Mouse (Mus musculus) lung, embryonic 14.5 days (tissue): Measurements from ENCODE around the gene Tsga10ip. TPM values are rescaled to one million over a fixed set of nuclear protein-coding genes. Genes with fewer than 3 reads are reported as not detected.

Source experiments
- ATAC-seq: fragments of 200-750 bp; cut with Nextera tagmentation; 2 replicates; pipeline ENCODE4 v1.8.0; 2017; ENCODE audit warnings: mild to moderate bottlenecking, moderate TSS enrichment, moderate library complexity; ENCODE audit not compliant: insufficient read depth
- DNase-seq: peaks from one replicate; pipeline ENCODE4 v3.0.0-alpha.2; 2015
- H3K27ac ChIP-seq: fragments of 300-500 bp; sonication (generic); 2 replicates; pipeline ENCODE4 v1.5.1; 2014; ENCODE audit warnings: low read depth, mild to moderate bottlenecking, moderate library complexity
- H3K27me3 ChIP-seq: fragments of 300-500 bp; sonication (generic); 2 replicates; pipeline ENCODE4 v1.6.1; 2014; ENCODE audit warnings: low read length, control low read depth; ENCODE audit not compliant: insufficient read depth
- H3K36me3 ChIP-seq: fragments of 300-500 bp; sonication (generic); 2 replicates; pipeline ENCODE4 v1.6.1; 2014; ENCODE audit warnings: control low read depth; ENCODE audit not compliant: insufficient read depth
- H3K4me1 ChIP-seq: fragments of 300-500 bp; sonication (generic); 2 replicates; pipeline ENCODE4 v1.6.1; 2014; ENCODE audit warnings: antibody characterized with exemption, control low read depth; ENCODE audit not compliant: insufficient read depth
- H3K4me2 ChIP-seq: fragments of 300-500 bp; sonication (generic); 2 replicates; pipeline ENCODE4 v1.6.1; 2014; ENCODE audit warnings: mild to moderate bottlenecking
- H3K4me3 ChIP-seq: fragments of 300-500 bp; sonication (generic); 2 replicates; pipeline ENCODE4 v1.5.1; 2014; ENCODE audit warnings: low read depth, low read length
- H3K9ac ChIP-seq: fragments of 300-500 bp; sonication (generic); 2 replicates; pipeline ENCODE4 v1.6.1; 2014
- H3K9me3 ChIP-seq: fragments of 300-500 bp; sonication (generic); 2 replicates; pipeline ENCODE4 v1.6.1; 2016; ENCODE audit warnings: low read depth, low read length, control low read depth
- CTCF ChIP-seq: IDR thresholded peaks from 2 replicates; pipeline ENCODE4 v1.5.1; 2016; ENCODE audit warnings: antibody characterized with exemption, low read depth
- WGBS: fragments of 180-500 bp; shearing (Covaris S2); extraction: QIAGEN DNeasy Blood & Tissue Kit; methylation state at CpG from one replicate; pipeline ENCODE4 v1.1.7; 2014; 5-methylcytosine and 5-hydroxymethylcytosine counted together
- polyA plus RNA-seq: library from polyadenylated mRNA; unstranded; fragments of >200 nt; fragmentation: Nextera tagmentation; extraction: Ambion mirVana; gene quantifications from 2 replicates; pipeline ENCODE4 v1.2.1, GENCODE M21; 2014

Tsga10ip gene
- polyA plus RNA-seq, 1 experiment from 2014 or later, result not detected

- no peak for TF ChIP-seq CTCF
- no peak for ATAC-seq
- DNase-seq, result peak; percentile 61
Observed at GRCm38 (mm10) chr19:5389647-5390046, 12.7 kb downstream of the Tsga10ip start.

GRCm38 (mm10) chr19:5388588-5389242 lies 13.6 kb downstream of the Tsga10ip start, which contains the start of gene Sart1:
Sart1 (minus strand) TSS chr19:5388703.
- peak within 1 kb of the TSS; percentile 99 for H3K4me3 ChIP-seq
- peak within 1 kb of the TSS; percentile 90 for H3K9ac ChIP-seq
- H3K27ac ChIP-seq, result peak within 1 kb of the TSS; percentile 85
- H3K9me3 ChIP-seq, result no peaks in the 10 kb centered on the region
- peaks cover 19% of the 10 kb centered on the region for H3K36me3 ChIP-seq
- ATAC-seq (peak; percentile 93), DNase-seq (peak; percentile 98)
- peaks cover 14% of the 10 kb centered on the region for H3K4me1 ChIP-seq
- no peak for TF ChIP-seq CTCF
- H3K4me2 ChIP-seq, result peak within 1 kb of the TSS; percentile 76
- 1% methylated on average over 43 of the region's 43 CpGs for WGBS
- H3K27me3 ChIP-seq, result peaks cover 3% of the 10 kb centered on the region

More at GRCm38 (mm10) chr19:5389647-5390046, 12.7 kb downstream of the Tsga10ip start:
- H3K9me3 ChIP-seq, result no peaks in the 10 kb centered on the region
- H3K9ac ChIP-seq, result peak overlapping the region; percentile 66
- peaks cover 14% of the 10 kb centered on the region for H3K4me1 ChIP-seq
- H3K27me3 ChIP-seq, result peaks cover 3% of the 10 kb centered on the region
- peak overlapping the region; percentile 85 for H3K27ac ChIP-seq
- peak overlapping the region; percentile 99 for H3K4me3 ChIP-seq
- peak overlapping the region; percentile 76 for H3K4me2 ChIP-seq
- peaks cover 9% of the 10 kb centered on the region for H3K36me3 ChIP-seq
- WGBS, result 13% methylated on average over 12 of the region's 12 CpGs

- under 1% methylated on average over 43 of the region's 43 CpGs for WGBS
Observed at GRCm38 (mm10) chr19:5388011-5388441, 14.3 kb downstream of the Tsga10ip start.

GRCm38 (mm10) chr19:5384715-5385114 lies 17.6 kb downstream of the Tsga10ip start:
- no peaks in the 10 kb centered on the region for H3K9me3 ChIP-seq
- H3K9ac ChIP-seq, result no peak overlapping the region
- H3K4me3 ChIP-seq, result no peak overlapping the region
- DNase-seq (no peak), ATAC-seq (no peak)
- TF ChIP-seq CTCF, result no peak
- H3K36me3 ChIP-seq, result peaks cover 59% of the 10 kb centered on the region
- H3K4me2 ChIP-seq, result no peak overlapping the region
- no peak overlapping the region for H3K27ac ChIP-seq
- peaks cover 3% of the 10 kb centered on the region for H3K27me3 ChIP-seq
- H3K4me1 ChIP-seq, result peaks cover 14% of the 10 kb centered on the region
- WGBS, result 85% methylated on average over 8 of the region's 8 CpGs

More at GRCm38 (mm10) chr19:5388011-5388441, 14.3 kb downstream of the Tsga10ip start:
- H3K9me3 ChIP-seq, result no peaks in the 10 kb centered on the region
- peak overlapping the region; percentile 76 for H3K4me2 ChIP-seq
- TF ChIP-seq CTCF, result no peak
- peak overlapping the region; percentile 90 for H3K9ac ChIP-seq
- peaks cover 26% of the 10 kb centered on the region for H3K36me3 ChIP-seq
- peaks cover 14% of the 10 kb centered on the region for H3K4me1 ChIP-seq
- peak; percentile 59 for ATAC-seq
- peak; percentile 32 for DNase-seq
- H3K27me3 ChIP-seq, result peaks cover 3% of the 10 kb centered on the region
- peak overlapping the region; percentile 85 for H3K27ac ChIP-seq
- peak overlapping the region; percentile 99 for H3K4me3 ChIP-seq

GRCm38 (mm10) chr19:5383326-5383725 lies 19.0 kb downstream of the Tsga10ip start:
- no peak overlapping the region for H3K9ac ChIP-seq
- H3K9me3 ChIP-seq, result no peaks in the 10 kb centered on the region
- H3K36me3 ChIP-seq, result peaks cover 73% of the 10 kb centered on the region
- ATAC-seq, result no peak
- no peak overlapping the region for H3K4me2 ChIP-seq
- H3K4me3 ChIP-seq, result no peak overlapping the region
- DNase-seq, result no peak
- TF ChIP-seq CTCF, result no peak
- peaks cover 9% of the 10 kb centered on the region for H3K4me1 ChIP-seq
- peaks cover 3% of the 10 kb centered on the region for H3K27me3 ChIP-seq
- 94% methylated on average over 12 of the region's 12 CpGs for WGBS
- no peak overlapping the region for H3K27ac ChIP-seq

- Histone ChIP-seq H3K4me2 (no peak overlapping the region), H3K9me3 (no peaks in the 10 kb centered on the region), H3K36me3 (peaks cover 73% of the 10 kb centered on the region), H3K27ac (no peak overlapping the region), H3K4me1 (no peaks in the 10 kb centered on the region), H3K9ac (no peak overlapping the region; the same call in 1 of the 2 replicates), H3K27me3 (no peaks in the 10 kb centered on the region), H3K4me3 (no peak overlapping the region)
- ATAC-seq (no peak), DNase-seq (no peak)
- WGBS, result 85% methylated on average over 1 of the region's 1 CpGs
- TF ChIP-seq CTCF, result no peak
Observed at GRCm38 (mm10) chr19:5377446-5377845, 24.9 kb downstream of the Tsga10ip start.

GRCm38 (mm10) chr19:5374748-5375147 lies 27.6 kb downstream of the Tsga10ip start:
- H3K9me3 ChIP-seq, result no peaks in the 10 kb centered on the region
- no peak overlapping the region for H3K4me3 ChIP-seq
- no peak for ATAC-seq
- TF ChIP-seq CTCF, result no peak
- WGBS, result 67% methylated on average over 4 of the region's 4 CpGs
- H3K27me3 ChIP-seq, result no peaks in the 10 kb centered on the region
- peaks cover 71% of the 10 kb centered on the region for H3K36me3 ChIP-seq
- H3K27ac ChIP-seq, result no peak overlapping the region
- DNase-seq, result no peak
- H3K4me1 ChIP-seq, result no peaks in the 10 kb centered on the region
- no peak overlapping the region for H3K4me2 ChIP-seq
- no peak overlapping the region for H3K9ac ChIP-seq
